Mouse (Mus musculus) embryonic stem cell, embryonic (primary cell): ENCODE measurements around the gene Cdipt.

Experiments used
- CTCF ChIA-PET, 4 experiments: fragments of 300-600 bp in 2 of 4; fragments of 350-600 bp in 2 of 4; sonication (Branson Sonifier 250); formaldehyde crosslinking; loops; one replicate each; lab custom pipeline; 2022; ENCODE audit warnings: inconsistent platforms in 2 of 4; lab: Charles Lee
- POLR2A ChIA-PET, 4 experiments: fragments of 300-600 bp in 2 of 4; fragments of 350-600 bp in 2 of 4; sonication (Branson Sonifier 250); formaldehyde crosslinking; loops; one replicate each; lab custom pipeline; 2022; ENCODE audit warnings: antibody characterized with exemption in 4 of 4, inconsistent platforms in 1 of 4; lab: Charles Lee

Cdipt gene

GRCm38 (mm10) chr7:127014993-127015392 is 39.3 kb downstream of the Cdipt start:
- ChIA-PET CTCF (interaction anchor here in 2 of 4 experiments (1.1 to 3.0 kb wide), 2 partner anchors 11 to 215 kb away, joined by 3 to 44 read pairs; partner anchors contain the start of gene Maz (in 1 of the 2)), POLR2A (interaction anchor here (0.6 to 13.6 kb wide), 33 partner anchors 7 to 450 kb away, joined by 3 to 280 read pairs (median 5); partner anchors contain the start of genes Maz (in 3 of the 4), Taok2 (in 2 of the 4), AI467606 (in 1 of the 4) and Cdiptos (in 1 of the 4))

- ChIA-PET POLR2A (interaction anchor here (0.5 to 13.6 kb wide), 33 partner anchors 8 to 514 kb away, joined by 3 to 280 read pairs (median 6); partner anchors contain the start of genes Maz (in 4 of the 4), 4930451I11Rik (in 1 of the 4), Asphd1 (in 1 of the 4) and Fam57b (in 1 of the 4)), CTCF (interaction anchor here (0.6 to 3.0 kb wide), 17 partner anchors 7 to 131 kb away, joined by 3 to 44 read pairs (median 6); partner anchors contain the start of genes Maz (in 2 of the 4), AI467606 (in 1 of the 4) and Kif22 (in 1 of the 4))
Observed at GRCm38 (mm10) chr7:127016081-127016480, 40.4 kb downstream of the Cdipt start.

GRCm38 (mm10) chr7:127016481-127016485 is 40.6 kb downstream of the Cdipt start, which contains the start of gene Pagr1b:
Gene Pagr1b (minus strand): TSS chr7:127016484.
- POLR2A ChIA-PET, result interaction anchor here (1.0 to 13.6 kb wide), 29 partner anchors 8 to 514 kb away, joined by 3 to 280 read pairs (median 7); partner anchors contain the start of genes Maz (in 4 of the 4), 4930451I11Rik (in 1 of the 4), Asphd1 (in 1 of the 4) and Fam57b (in 1 of the 4)
- CTCF ChIA-PET, result interaction anchor here (0.6 to 3.0 kb wide), 17 partner anchors 8 to 131 kb away, joined by 3 to 44 read pairs (median 6); partner anchors contain the start of genes Maz (in 2 of the 4), AI467606 (in 1 of the 4) and Kif22 (in 1 of the 4)

GRCm38 (mm10) chr7:127016486-127016938 is 40.8 kb downstream of the Cdipt start:
- ChIA-PET CTCF (interaction anchor here (0.6 to 3.0 kb wide), 34 partner anchors 8 to 542 kb away, joined by 3 to 44 read pairs (median 4); partner anchors contain the start of genes Maz (in 3 of the 4), Kif22 (in 2 of the 4), AI467606 (in 1 of the 4) and Sh2b1 (in 1 of the 4)), POLR2A (interaction anchor here (0.6 to 13.6 kb wide), 62 partner anchors 8 to 721 kb away, joined by 3 to 280 read pairs (median 5); partner anchors contain the start of genes Maz (in 4 of the 4), Kif22 (in 3 of the 4), Asphd1 (in 2 of the 4) and Hirip3 (in 2 of the 4))

- ChIA-PET POLR2A (interaction anchor here (0.6 to 13.6 kb wide), 78 partner anchors 7 to 1561 kb away, joined by 3 to 280 read pairs (median 4); partner anchors contain the start of genes Maz (in 4 of the 4), Kif22 (in 3 of the 4), Hirip3 (in 2 of the 4) and Ino80e (in 2 of the 4)), CTCF (interaction anchor here (0.6 to 3.0 kb wide), 46 partner anchors 8 to 589 kb away, joined by 3 to 44 read pairs (median 4); partner anchors contain the start of genes Maz (in 4 of the 4), Kif22 (in 2 of the 4), AI467606 (in 1 of the 4) and Sh2b1 (in 1 of the 4))
Observed at GRCm38 (mm10) chr7:127016971-127017949, 41.5 kb downstream of the Cdipt start, which contains the start of gene Pagr1a. Gene Pagr1a (minus strand): TSS chr7:127017352.

GRCm38 (mm10) chr7:127017950-127018345 is 42.2 kb downstream of the Cdipt start:
- ChIA-PET CTCF (interaction anchor here in 3 of 4 experiments (0.7 to 3.0 kb wide), 9 partner anchors 8 to 543 kb away, joined by 3 to 44 read pairs (median 4); partner anchors contain the start of genes Maz (in 1 of the 3) and Sh2b1 (in 1 of the 3)), POLR2A (interaction anchor here (0.6 to 13.6 kb wide), 22 partner anchors 7 to 1561 kb away, joined by 3 to 280 read pairs (median 4); partner anchors contain the start of genes Maz (in 4 of the 4), Cd2bp2 (in 1 of the 4), Fam57b (in 1 of the 4) and Kat8 (in 1 of the 4))

GRCm38 (mm10) chr7:127018416-127019305 is 42.9 kb downstream of the Cdipt start:
- CTCF ChIA-PET, result no interaction called here
- POLR2A ChIA-PET, result interaction anchor here in 3 of 4 experiments (0.6 to 13.6 kb wide), 7 partner anchors 6 to 172 kb away, joined by 3 to 280 read pairs (median 6); partner anchors contain the start of genes Maz (in 3 of the 3) and Prrt2 (in 1 of the 3)

- POLR2A ChIA-PET, result interaction anchor here in 3 of 4 experiments (0.6 to 3.1 kb wide), 5 partner anchors 11 to 71 kb away, joined by 3 to 10 read pairs (median 4); partner anchors contain the start of gene Kif22 (in 1 of the 3)
- CTCF ChIA-PET, result interaction anchor here in 1 of 4 experiments (1.6 kb wide), 1 partner anchor 10 kb away, joined by 3 read pairs; no protein-coding TSS in a partner anchor
Observed at GRCm38 (mm10) chr7:127019306-127019960, 43.7 kb downstream of the Cdipt start.

- POLR2A ChIA-PET, result interaction anchor here in 2 of 4 experiments (1.2 to 3.1 kb wide), 4 partner anchors 11 to 222 kb away, joined by 4 to 15 read pairs (median 10); partner anchors contain the start of genes Fam57b (in 1 of the 2) and Kif22 (in 1 of the 2)
- CTCF ChIA-PET, result interaction anchor here in 1 of 4 experiments (1.6 kb wide), 1 partner anchor 11 kb away, joined by 3 read pairs; no protein-coding TSS in a partner anchor
Observed at GRCm38 (mm10) chr7:127020031-127020430, 44.3 kb downstream of the Cdipt start.

GRCm38 (mm10) chr7:127020491-127020890 is 44.8 kb downstream of the Cdipt start:
- ChIA-PET CTCF (interaction anchor here in 1 of 4 experiments (0.5 to 1.6 kb wide), 2 partner anchors 11 to 58 kb away, joined by 3 read pairs; no protein-coding TSS in a partner anchor), POLR2A (interaction anchor here in 3 of 4 experiments (1.1 to 3.1 kb wide), 8 partner anchors 9 to 222 kb away, joined by 3 to 15 read pairs (median 10); partner anchors contain the start of genes AI467606 (in 1 of the 3), Fam57b (in 1 of the 3) and Kif22 (in 1 of the 3))

- ChIA-PET CTCF (interaction anchor here in 1 of 4 experiments (0.5 to 1.6 kb wide), 3 partner anchors 12 to 329 kb away, joined by 3 read pairs; no protein-coding TSS in a partner anchor), POLR2A (interaction anchor here in 3 of 4 experiments (0.7 to 7.5 kb wide), 22 partner anchors 8 to 235 kb away, joined by 3 to 280 read pairs (median 4); partner anchors contain the start of genes AI467606 (in 1 of the 3), Cd2bp2 (in 1 of the 3), Fam57b (in 1 of the 3) and Hirip3 (in 1 of the 3))
Observed at GRCm38 (mm10) chr7:127020901-127021562, 45.3 kb downstream of the Cdipt start, which contains the start of the genes Gm42742 and Prrt2. Gene Gm42742 (minus strand): TSS chr7:127021097. Gene Prrt2 (minus strand): TSS chr7:127021211.

GRCm38 (mm10) chr7:127021563-127022527 is 46.1 kb downstream of the Cdipt start:
- ChIA-PET POLR2A (interaction anchor here in 3 of 4 experiments (0.7 to 7.5 kb wide), 25 partner anchors 8 to 235 kb away, joined by 3 to 280 read pairs (median 4); partner anchors contain the start of genes AI467606 (in 1 of the 3), Cd2bp2 (in 1 of the 3), Fam57b (in 1 of the 3) and Hirip3 (in 1 of the 3)), CTCF (interaction anchor here in 1 of 4 experiments (0.8 kb wide), 1 partner anchor 329 kb away, joined by 3 read pairs; no protein-coding TSS in a partner anchor)

- POLR2A ChIA-PET, result interaction anchor here in 3 of 4 experiments (1.0 to 7.5 kb wide), 12 partner anchors 8 to 229 kb away, joined by 3 to 280 read pairs (median 4); partner anchors contain the start of genes Mvp (in 2 of the 3), Pagr1a (in 2 of the 3) and Pagr1b (in 2 of the 3)
Observed at GRCm38 (mm10) chr7:127022528-127023271, 47.0 kb downstream of the Cdipt start.

More at GRCm38 (mm10) chr7:127022528-127023271, 47.0 kb downstream of the Cdipt start:
- CTCF ChIA-PET, result interaction anchor here in 2 of 4 experiments (0.5 to 0.6 kb wide), 2 partner anchors 61 to 81 kb away, joined by 4 read pairs; no protein-coding TSS in a partner anchor
